Mouse (Mus musculus) limb, embryonic 14.5 days (tissue): ENCODE data around the gene Plet1. TPM values are rescaled to one million over a fixed set of nuclear protein-coding genes. Genes with fewer than 3 reads are reported as not detected.

Experiments
- ATAC-seq: fragments of 200-750 bp; cut with Nextera tagmentation; 2 replicates; pipeline ENCODE4 v1.8.0; 2017; ENCODE audit warnings: low read depth, moderate number of reproducible peaks, moderate TSS enrichment; ENCODE audit not compliant: low FRiP score
- DNase-seq: peaks from one replicate; pipeline ENCODE4 v3.0.0-alpha.2; 2015; ENCODE audit warnings: low spot score
- H3K27ac ChIP-seq: fragments of 300-500 bp; sonication (generic); replicated peaks from 2 replicates; pipeline ENCODE4 v1.5.1; 2014; ENCODE audit warnings: low read depth, mild to moderate bottlenecking, low read length, moderate library complexity, mixed read lengths
- H3K27me3 ChIP-seq: fragments of 300-500 bp; sonication (generic); 2 replicates; pipeline ENCODE4 v1.6.1; 2014; ENCODE audit warnings: low read length, mixed read lengths; ENCODE audit not compliant: control insufficient read depth, insufficient read depth
- H3K36me3 ChIP-seq: fragments of 300-500 bp; sonication (generic); 2 replicates; pipeline ENCODE4 v1.6.1; 2014; ENCODE audit warnings: mild to moderate bottlenecking, low read length, moderate library complexity, mixed read lengths; ENCODE audit not compliant: control insufficient read depth, insufficient read depth
- H3K4me1 ChIP-seq: fragments of 300-500 bp; sonication (generic); 2 replicates; pipeline ENCODE4 v1.6.1; 2014; ENCODE audit warnings: antibody characterized with exemption, low read length, mixed read lengths; ENCODE audit not compliant: control insufficient read depth, insufficient read depth
- H3K4me2 ChIP-seq: fragments of 300-500 bp; sonication (generic); replicated peaks from 2 replicates; pipeline ENCODE4 v1.6.1; 2014; ENCODE audit warnings: low read depth, mild to moderate bottlenecking, low read length, moderate library complexity; ENCODE audit not compliant: severe bottlenecking
- H3K4me3 ChIP-seq: fragments of 300-500 bp; sonication (generic); replicated peaks from 2 replicates; pipeline ENCODE4 v1.5.1; 2014; ENCODE audit warnings: low read length
- H3K9ac ChIP-seq: fragments of 300-500 bp; sonication (generic); 2 replicates; pipeline ENCODE4 v1.6.1; 2014; ENCODE audit warnings: mild to moderate bottlenecking, low read depth, low read length, moderate library complexity; ENCODE audit not compliant: severe bottlenecking
- H3K9me3 ChIP-seq: fragments of 300-500 bp; sonication (generic); 2 replicates; pipeline ENCODE4 v1.6.1; 2016; ENCODE audit warnings: low read length; ENCODE audit not compliant: control insufficient read depth
- POLR2A ChIP-seq: fragments of 200-500 bp; IDR thresholded peaks from 2 replicates; pipeline ENCODE4 v1.8.0; 2012; ENCODE audit warnings: inconsistent platforms, mild to moderate bottlenecking, moderate library complexity, borderline replicate concordance; ENCODE audit not compliant: insufficient read depth, insufficient read length; ENCODE audit errors: extremely low read depth
- WGBS: fragments of 180-500 bp; shearing (Covaris S2); extraction: QIAGEN DNeasy Blood & Tissue Kit; methylation state at CpG from one replicate; pipeline ENCODE4 v1.1.7; 2014; 5-methylcytosine and 5-hydroxymethylcytosine counted together
- polyA plus RNA-seq, 2 experiments: library from polyadenylated mRNA; depleted of rRNA in 1 of 2; stranded (reverse) in 1 of 2; unstranded in 1 of 2; fragments of >200 nt; fragmentation: Nextera tagmentation in 1 of 2; extraction: Ambion mirVana in 1 of 2; gene quantifications; 2 replicates each; pipeline versions ENCODE4 v1.2.1 to v1.2.3; 2012 to 2014

Gene Plet1
- polyA plus RNA-seq, 2 experiments: 0.70 to 0.93 TPM

- H3K4me3 ChIP-seq: no peak overlapping the region
- no peak for ATAC-seq
- no peaks in the 10 kb centered on the region for H3K9me3 ChIP-seq
- no peak overlapping the region for H3K4me2 ChIP-seq
- no peaks in the 10 kb centered on the region for H3K27me3 ChIP-seq
- H3K27ac ChIP-seq: no peak overlapping the region
- 40% methylated on average over 2 of the region's 2 CpGs for WGBS
- no peak for DNase-seq
- H3K9ac ChIP-seq: no peak overlapping the region
- TF ChIP-seq POLR2A: no peak
- H3K36me3 ChIP-seq: no peaks in the 10 kb centered on the region
- H3K4me1 ChIP-seq: 0 out of 2 replicates have a peak, but pooled peaks cover 4% of the 10 kb centered on the region
These were observed 34.8 kb upstream of the Plet1 start for GRCm38 (mm10) chr9:50459537-50459936.

- no peak for TF ChIP-seq POLR2A
- H3K27me3 ChIP-seq: no peaks in the 10 kb centered on the region
- H3K4me3 ChIP-seq: no peak overlapping the region
- 38% methylated on average over 19 of the region's 19 CpGs for WGBS
- H3K27ac ChIP-seq: no peak overlapping the region
- ATAC-seq (no peak), DNase-seq (peak; percentile 76)
- no peaks in the 10 kb centered on the region for H3K36me3 ChIP-seq
- H3K4me1 ChIP-seq: 0 out of 2 replicates have a peak, but pooled peaks cover 4% of the 10 kb centered on the region
- H3K9ac ChIP-seq: peak overlapping the region; percentile 44
- H3K4me2 ChIP-seq: peak overlapping the region; percentile 42; the same call in 1 of the 2 replicates
- H3K9me3 ChIP-seq: no peaks in the 10 kb centered on the region
These were observed 31.7 kb upstream of the Plet1 start for GRCm38 (mm10) chr9:50462494-50463204.

GRCm38 (mm10) chr9:50463205-50463508 is 31.2 kb upstream of the Plet1 start:
- WGBS: 32% methylated on average over 4 of the region's 4 CpGs
- Histone ChIP-seq H3K9me3 (no peaks in the 10 kb centered on the region), H3K4me1 (0 out of 2 replicates have a peak, but pooled peaks cover 4% of the 10 kb centered on the region), H3K9ac (no peak overlapping the region), H3K27ac (no peak overlapping the region), H3K36me3 (no peaks in the 10 kb centered on the region), H3K27me3 (no peaks in the 10 kb centered on the region), H3K4me3 (no peak overlapping the region), H3K4me2 (0 out of 2 replicates have a peak overlapping the region, but pooled peaks have one; percentile 10)
- no peak for ATAC-seq
- TF ChIP-seq POLR2A: no peak
- DNase-seq: no peak

- TF ChIP-seq POLR2A: no peak
- H3K9ac ChIP-seq: no peak overlapping the region
- H3K4me3 ChIP-seq: no peak overlapping the region
- WGBS: 82% methylated on average over 5 of the region's 5 CpGs
- H3K4me1 ChIP-seq: no peaks in the 10 kb centered on the region
- no peak for DNase-seq
- H3K36me3 ChIP-seq: no peaks in the 10 kb centered on the region
- H3K4me2 ChIP-seq: no peak overlapping the region
- H3K27me3 ChIP-seq: no peaks in the 10 kb centered on the region
- H3K27ac ChIP-seq: no peak overlapping the region
- no peak for ATAC-seq
- no peaks in the 10 kb centered on the region for H3K9me3 ChIP-seq
These were observed 23.8 kb upstream of the Plet1 start for GRCm38 (mm10) chr9:50470377-50471100.

- Histone ChIP-seq H3K27ac (no peak overlapping the region), H3K4me3 (no peak overlapping the region), H3K4me1 (no peaks in the 10 kb centered on the region), H3K27me3 (no peaks in the 10 kb centered on the region), H3K36me3 (no peaks in the 10 kb centered on the region), H3K9ac (no peak overlapping the region), H3K9me3 (no peaks in the 10 kb centered on the region), H3K4me2 (no peak overlapping the region)
- no peak for TF ChIP-seq POLR2A
- no peak for DNase-seq
- no peak for ATAC-seq
- WGBS: 50% methylated on average over 13 of the region's 13 CpGs
These were observed 23.0 kb upstream of the Plet1 start for GRCm38 (mm10) chr9:50471181-50471901.
